Mouse (Mus musculus): ENCODE results near the gene Fancc.

GRCm38 (mm10) chr13:63430206-63430605 lies 66.9 kb downstream of the Fancc start:
- TF ChIP-seq CTCF (IDR thresholded peaks at IDR 0.05; ENCODE audit: low read depth): no peak
- no peak for TF ChIP-seq EP300 (IDR thresholded peaks at IDR 0.05; ENCODE audit: low read depth)
